Mouse (Mus musculus): ENCODE data around the gene Abcc4. TPM values are rescaled to one million over a fixed set of nuclear protein-coding genes. Genes with fewer than 3 reads are reported as not detected.

Abcc4 gene
- total and polyA plus RNA-seq, 2 experiments from 2014 or later, result 2.3 to 4.8 TPM

DNA sequence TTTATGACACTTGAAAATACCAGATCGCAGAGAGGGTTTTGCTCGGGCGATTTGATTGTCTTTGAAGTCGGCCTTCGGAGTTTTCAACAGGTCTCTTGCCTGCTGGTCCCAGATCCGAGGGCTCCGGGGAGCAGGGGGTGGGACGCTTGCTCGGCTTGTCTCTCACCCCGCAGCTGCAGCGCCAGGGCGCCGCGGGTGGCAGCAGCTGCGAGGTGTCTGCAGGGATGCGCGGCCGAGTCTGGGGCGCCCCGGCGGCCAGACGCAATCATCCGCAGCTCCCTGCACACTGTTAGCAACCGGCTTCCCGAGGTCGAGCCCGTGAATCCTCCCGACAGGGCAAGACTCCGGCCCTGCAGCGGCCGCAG lies 269.2 kb downstream of the Abcc4 start:
- H3K4me3 ChIP-seq (ENCODE audit: low read length), result peak overlapping the region; percentile 39
- no peaks in the 10 kb centered on the region; the same call in 1 of the 2 replicates for H3K4me1 ChIP-seq (ENCODE audit: insufficient read depth, low read length)
- DNase-seq (ENCODE audit: low spot score) (peak; percentile 68), ATAC-seq (peak; percentile 82)
- TF ChIP-seq CTCF (IDR thresholded peaks at IDR 0.05; ENCODE audit: low read depth), result no peak
- H3K4me2 ChIP-seq (ENCODE audit: low read depth, low read length), result peak overlapping the region; percentile 63
- H3K27me3 ChIP-seq (ENCODE audit: insufficient read depth, low read length), result peaks cover 18% of the 10 kb centered on the region
- no peaks in the 10 kb centered on the region for H3K9me3 ChIP-seq (ENCODE audit: low read length)
- H3K9ac ChIP-seq (replicated peaks; ENCODE audit: low read length), result peak overlapping the region; percentile 43
- WGBS, result under 1% methylated on average over 31 of the region's 31 CpGs
- H3K27ac ChIP-seq, result peak overlapping the region; percentile 49; the same call in 1 of the 2 replicates
- no peaks in the 10 kb centered on the region for H3K36me3 ChIP-seq (ENCODE audit: insufficient read depth, low read length)

DNA sequence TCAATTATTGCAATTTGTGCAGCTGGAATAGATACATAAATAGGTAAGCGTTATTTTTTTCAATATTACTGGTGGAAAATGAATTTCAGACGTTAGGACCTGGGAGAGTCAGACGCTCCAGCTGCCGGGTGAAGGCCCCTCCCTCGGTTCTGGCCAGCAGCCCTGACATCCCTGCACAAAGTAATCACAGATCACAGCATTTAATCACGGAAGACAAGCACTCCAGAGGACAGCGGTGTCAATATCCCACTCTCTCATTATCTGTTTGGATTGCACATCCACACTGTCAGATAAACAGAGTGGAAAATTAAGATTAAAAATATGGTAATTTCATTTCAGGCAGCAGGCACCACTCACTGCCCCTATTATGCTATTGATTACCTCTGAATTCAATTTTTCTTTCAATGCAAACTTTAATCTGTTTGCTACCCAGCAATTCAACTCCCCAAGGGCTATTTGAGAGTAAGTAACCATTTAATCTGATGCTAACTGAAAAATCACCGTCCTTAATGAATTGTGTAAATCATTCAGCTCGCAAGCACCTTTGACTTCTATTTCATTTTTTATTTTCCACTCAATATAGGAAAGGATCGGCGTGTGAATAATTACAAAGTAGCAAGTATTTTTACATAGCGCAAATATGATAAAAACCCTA lies 270.2 kb downstream of the Abcc4 start:
- H3K4me3 ChIP-seq (ENCODE audit: low read length), result no peak overlapping the region
- DNase-seq (ENCODE audit: low spot score) (no peak), ATAC-seq (no peak)
- 27% methylated on average over 12 of the region's 12 CpGs for WGBS
- no peaks in the 10 kb centered on the region for H3K36me3 ChIP-seq (ENCODE audit: insufficient read depth, low read length)
- no peak overlapping the region for H3K4me2 ChIP-seq (ENCODE audit: low read depth, low read length)
- no peaks in the 10 kb centered on the region; the same call in 1 of the 2 replicates for H3K4me1 ChIP-seq (ENCODE audit: insufficient read depth, low read length)
- H3K27ac ChIP-seq, result no peak overlapping the region
- H3K9me3 ChIP-seq (ENCODE audit: low read length), result no peaks in the 10 kb centered on the region
- no peak overlapping the region for H3K9ac ChIP-seq (replicated peaks; ENCODE audit: low read length)
- no peak for TF ChIP-seq CTCF (IDR thresholded peaks at IDR 0.05; ENCODE audit: low read depth)
- peaks cover 18% of the 10 kb centered on the region for H3K27me3 ChIP-seq (ENCODE audit: insufficient read depth, low read length)

DNA sequence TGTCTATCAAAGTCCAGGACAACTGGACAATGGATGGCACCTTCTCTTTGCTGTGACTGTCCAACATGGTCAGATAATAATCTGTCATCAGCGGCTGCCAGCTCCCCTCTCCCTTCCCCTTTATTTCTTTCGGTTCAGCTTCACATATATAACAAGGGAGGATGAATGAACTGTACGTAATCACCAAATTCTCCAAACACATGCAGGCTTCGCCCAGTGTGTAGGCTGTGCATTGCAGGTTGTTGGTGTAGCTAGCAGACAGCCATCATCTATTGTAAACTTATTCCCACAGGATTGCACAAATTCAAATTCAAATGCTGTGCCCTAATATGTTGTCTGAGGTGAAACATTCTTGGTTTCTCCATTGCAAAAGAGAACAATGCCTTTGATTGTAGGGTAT lies 271.2 kb downstream of the Abcc4 start:
- H3K4me1 ChIP-seq (ENCODE audit: insufficient read depth, low read length), result no peaks in the 10 kb centered on the region; the same call in 1 of the 2 replicates
- H3K36me3 ChIP-seq (ENCODE audit: insufficient read depth, low read length), result no peaks in the 10 kb centered on the region
- H3K9ac ChIP-seq (replicated peaks; ENCODE audit: low read length), result no peak overlapping the region
- H3K4me2 ChIP-seq (ENCODE audit: low read depth, low read length), result no peak overlapping the region
- 72% methylated on average over 4 of the region's 4 CpGs for WGBS
- ATAC-seq (no peak), DNase-seq (ENCODE audit: low spot score) (no peak)
- H3K9me3 ChIP-seq (ENCODE audit: low read length), result no peaks in the 10 kb centered on the region
- no peak overlapping the region for H3K27ac ChIP-seq
- H3K27me3 ChIP-seq (ENCODE audit: insufficient read depth, low read length), result peaks cover 18% of the 10 kb centered on the region
- H3K4me3 ChIP-seq (ENCODE audit: low read length), result no peak overlapping the region
- no peak for TF ChIP-seq CTCF (IDR thresholded peaks at IDR 0.05; ENCODE audit: low read depth)

DNA sequence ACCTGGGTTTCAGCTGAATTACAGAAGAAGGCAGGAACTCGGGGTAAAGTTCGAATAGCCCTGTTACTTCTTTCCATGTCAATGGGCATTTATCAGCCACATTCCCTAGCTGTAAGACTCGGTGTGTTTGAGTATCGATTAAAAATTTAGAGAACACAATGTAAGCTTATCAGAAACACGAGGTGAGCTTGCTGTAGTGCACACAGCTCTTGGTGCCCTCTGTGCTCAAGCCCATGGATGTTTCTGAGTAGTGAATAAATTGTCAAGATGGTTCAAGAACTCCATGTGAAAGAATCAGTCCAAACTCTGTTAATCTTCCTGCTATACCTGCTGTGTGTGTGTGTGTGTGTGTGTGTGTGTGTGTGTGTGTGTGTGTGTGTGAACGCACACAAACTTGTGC lies 272.2 kb downstream of the Abcc4 start:
- Histone ChIP-seq H3K27me3 (ENCODE audit: insufficient read depth, low read length) (peaks cover 18% of the 10 kb centered on the region), H3K4me3 (ENCODE audit: low read length) (no peak overlapping the region), H3K9me3 (ENCODE audit: low read length) (no peaks in the 10 kb centered on the region), H3K4me2 (ENCODE audit: low read depth, low read length) (no peak overlapping the region), H3K4me1 (ENCODE audit: insufficient read depth, low read length) (no peaks in the 10 kb centered on the region; the same call in 1 of the 2 replicates), H3K9ac (replicated peaks; ENCODE audit: low read length) (no peak overlapping the region), H3K27ac (no peak overlapping the region), H3K36me3 (ENCODE audit: insufficient read depth, low read length) (no peaks in the 10 kb centered on the region)
- TF ChIP-seq CTCF (IDR thresholded peaks at IDR 0.05; ENCODE audit: low read depth), result no peak
- WGBS, result 51% methylated on average over 6 of the region's 6 CpGs
- DNase-seq (ENCODE audit: low spot score) (no peak), ATAC-seq (no peak)

Small RNAs within 50 kb of the gene (microRNA-seq; reads per million reads assigned to microRNA genes)
- gene Mir6391, result 0 reads per million in 2 experiments

Other genes with a start within 250 kb of the Abcc4 start
- gene Cldn10, start 81.7 kb upstream of the Abcc4 start, total RNA-seq (2014; rRNA removed), result 10.0 and 11.7 TPM in 2 replicates
- 27.4 and 31.1 TPM in 2 replicates for gene Cldn10, start 81.7 kb upstream of the Abcc4 start, polyA plus RNA-seq (2015; fragmentation: Nextera tagmentation; extraction: Ambion mirVana)
- 352 and 378 TPM in 2 replicates for gene Dzip1, start 219.2 kb upstream of the Abcc4 start, total RNA-seq (2014; rRNA removed)
- 99.0 and 102 TPM in 2 replicates for gene Dzip1, start 219.2 kb upstream of the Abcc4 start, polyA plus RNA-seq (2015; fragmentation: Nextera tagmentation; extraction: Ambion mirVana)
- 16.7 and 19.0 TPM in 2 replicates for gene Dnajc3, start 231.8 kb upstream of the Abcc4 start, total RNA-seq (2014; rRNA removed)
- gene Dnajc3, start 231.8 kb upstream of the Abcc4 start, polyA plus RNA-seq (2015; fragmentation: Nextera tagmentation; extraction: Ambion mirVana), result 22.8 and 23.2 TPM in 2 replicates